ENCODE assay signal across 25 mouse cellular contexts in the genomic region with DNA sequence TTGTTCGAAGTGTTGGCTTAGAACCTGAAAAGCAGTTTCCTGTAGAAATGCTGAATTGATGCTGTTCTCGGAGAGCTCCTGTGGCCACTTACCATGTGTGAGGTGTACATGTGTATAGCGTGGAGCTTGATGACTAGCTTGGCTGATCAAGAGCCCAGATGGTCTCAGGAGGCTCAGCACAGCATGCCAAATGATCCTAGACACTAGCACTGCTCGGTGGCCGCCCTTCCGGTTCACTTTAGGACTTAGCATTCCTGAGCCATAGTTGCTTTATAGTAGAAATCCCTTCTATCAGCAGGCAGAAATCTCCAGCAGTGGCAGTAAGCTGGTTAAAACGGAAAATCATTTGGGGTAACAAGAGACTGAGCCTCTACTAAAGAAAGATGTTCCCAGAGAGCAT.
"Had no signal": no experiment of that assay in that cellular context is flagged by ENCODE, and none has a peak within 500 bp of the region (broad histone marks: within the 10 kb centered on the region; RNA-seq: fewer than 3 reads in every experiment).

No protein-coding gene starts in this region.

- DNase-seq: gastrocnemius, adult 2 months; gastrocnemius, postnatal 10 days; gastrocnemius, postnatal 25 days; heart, adult 18-20 months; heart, postnatal 10 days; heart, postnatal 4 days; kidney, adult 18-20 months; kidney, adult 8-10 months; kidney, postnatal 10 days; kidney, postnatal 25 days; kidney, postnatal 4 days; layer of hippocampus, adult 9-11 months; layer of hippocampus, postnatal 36 days; left cerebral cortex, postnatal 4 days had no signal

- ATAC-seq: hindbrain, embryonic 16.5 days; inflammation-experienced regulatory T-cells, adult 6 months; intestine, embryonic 15.5 days; intestine, postnatal 0 days had no signal

- H3K4me2 ChIP-seq: heart, embryonic 12.5 days; hindbrain, embryonic 12.5 days; hindbrain, embryonic 14.5 days; intestine, embryonic 15.5 days; limb, embryonic 13.5 days; limb, embryonic 15.5 days had no signal

- H3K9ac ChIP-seq: heart, embryonic 12.5 days; hindbrain, embryonic 12.5 days; hindbrain, embryonic 14.5 days; intestine, embryonic 15.5 days; limb, embryonic 13.5 days; limb, embryonic 15.5 days had no signal

- H3K4me1 ChIP-seq: heart, embryonic 10.5 days; heart, embryonic 12.5 days; hindbrain, embryonic 10.5 days; hindbrain, embryonic 12.5 days; intestine, embryonic 15.5 days; limb, embryonic 15.5 days had no signal

- H3K27me3 ChIP-seq: heart, embryonic 12.5 days; hindbrain, embryonic 12.5 days; intestine, embryonic 15.5 days; limb, embryonic 13.5 days; limb, embryonic 15.5 days had no signal

- H3K4me3 ChIP-seq: gastrocnemius, adult 2 months; heart, embryonic 10.5 days; heart, embryonic 12.5 days; hindbrain, embryonic 10.5 days; hindbrain, embryonic 12.5 days; intestine, embryonic 15.5 days; limb, embryonic 13.5 days; limb, embryonic 15.5 days had no signal

- H3K9me3 ChIP-seq: heart, embryonic 10.5 days; heart, embryonic 12.5 days; hindbrain, embryonic 10.5 days; hindbrain, embryonic 12.5 days; intestine, embryonic 15.5 days; limb, embryonic 13.5 days; limb, embryonic 15.5 days had no signal

- H3K27ac ChIP-seq: gastrocnemius, adult 2 months; heart, embryonic 10.5 days; hindbrain, embryonic 10.5 days; hindbrain, embryonic 12.5 days; hindbrain, embryonic 14.5 days; intestine, embryonic 15.5 days; limb, embryonic 13.5 days; limb, embryonic 15.5 days had no signal
